Mouse (Mus musculus) hindbrain, embryonic 13.5 days (tissue): ENCODE results near the gene Rbpj. TPM values are rescaled to one million over a fixed set of nuclear protein-coding genes. Genes with fewer than 3 reads are reported as not detected.

Experiments
- ATAC-seq: fragments of 200-750 bp; cut with Nextera tagmentation; 2 replicates; pipeline ENCODE4 v1.8.0; 2017; ENCODE audit warnings: moderate TSS enrichment; ENCODE audit not compliant: low FRiP score
- H3K27ac ChIP-seq: fragments of 300-500 bp; sonication (generic); 2 replicates; pipeline ENCODE4 v1.5.1; 2015; ENCODE audit warnings: inconsistent platforms, mild to moderate bottlenecking, moderate library complexity
- H3K27me3 ChIP-seq: fragments of 300-500 bp; sonication (generic); 2 replicates; pipeline ENCODE4 v1.6.1; 2015; ENCODE audit warnings: mild to moderate bottlenecking, inconsistent platforms
- H3K36me3 ChIP-seq: fragments of 300-500 bp; sonication (generic); 2 replicates; pipeline ENCODE4 v1.6.1; 2015; ENCODE audit warnings: mild to moderate bottlenecking, inconsistent platforms
- H3K4me1 ChIP-seq: fragments of 300-500 bp; sonication (generic); replicated peaks from 2 replicates; pipeline ENCODE4 v1.6.1; 2015; ENCODE audit warnings: inconsistent platforms
- H3K4me2 ChIP-seq: fragments of 300-500 bp; sonication (generic); 2 replicates; pipeline ENCODE4 v1.6.1; 2015; ENCODE audit warnings: inconsistent platforms, mild to moderate bottlenecking, moderate library complexity
- H3K4me3 ChIP-seq: fragments of 300-500 bp; sonication (generic); 2 replicates; pipeline ENCODE4 v1.5.1; 2015; ENCODE audit warnings: mild to moderate bottlenecking, inconsistent platforms
- H3K9ac ChIP-seq: fragments of 300-500 bp; sonication (generic); 2 replicates; pipeline ENCODE4 v1.6.1; 2015; ENCODE audit warnings: mild to moderate bottlenecking, inconsistent platforms
- H3K9me3 ChIP-seq: fragments of 300-500 bp; sonication (generic); 2 replicates; pipeline ENCODE4 v1.6.1; 2016; ENCODE audit warnings: inconsistent platforms
- WGBS: fragments of 180-500 bp; shearing (Covaris S2); methylation state at CpG from one replicate; pipeline ENCODE4 v1.1.7; 2015; 5-methylcytosine and 5-hydroxymethylcytosine counted together
- polyA plus RNA-seq: library from polyadenylated mRNA; unstranded; fragments of >200 nt; fragmentation: Nextera tagmentation; extraction: Ambion mirVana; gene quantifications from 2 replicates; pipeline ENCODE4 v1.2.1, GENCODE M21; 2015

Rbpj gene
- polyA plus RNA-seq, 1 experiment from 2014 or later: 38.1 TPM

DNA sequence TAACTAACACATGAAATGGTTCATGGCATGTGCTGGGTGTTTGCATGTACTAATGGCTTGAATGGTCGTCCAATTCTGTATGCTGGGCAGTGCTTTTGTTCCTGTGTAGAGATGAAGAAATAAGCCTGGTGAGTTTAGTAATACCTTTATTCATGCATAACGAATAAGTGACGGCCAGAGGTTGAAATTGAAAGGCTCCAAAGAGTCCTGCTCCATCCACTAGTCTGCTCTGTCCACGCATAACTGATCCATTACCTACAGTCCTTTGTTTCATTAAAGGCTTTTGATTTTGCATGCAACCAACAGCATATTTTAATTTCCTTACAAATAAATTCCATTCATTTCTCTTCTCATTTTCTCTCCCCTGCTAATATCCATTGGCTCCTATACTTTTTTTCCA is 53.2 kb downstream of the Rbpj start:
- ATAC-seq: no peak
- Histone ChIP-seq H3K4me1 (peaks cover 15% of the 10 kb centered on the region), H3K27me3 (no peaks in the 10 kb centered on the region), H3K4me2 (no peak overlapping the region), H3K27ac (no peak overlapping the region), H3K4me3 (no peak overlapping the region), H3K9me3 (no peaks in the 10 kb centered on the region), H3K36me3 (no peaks in the 10 kb centered on the region), H3K9ac (no peak overlapping the region)
- 53% methylated on average over 4 of the region's 4 CpGs for WGBS

DNA sequence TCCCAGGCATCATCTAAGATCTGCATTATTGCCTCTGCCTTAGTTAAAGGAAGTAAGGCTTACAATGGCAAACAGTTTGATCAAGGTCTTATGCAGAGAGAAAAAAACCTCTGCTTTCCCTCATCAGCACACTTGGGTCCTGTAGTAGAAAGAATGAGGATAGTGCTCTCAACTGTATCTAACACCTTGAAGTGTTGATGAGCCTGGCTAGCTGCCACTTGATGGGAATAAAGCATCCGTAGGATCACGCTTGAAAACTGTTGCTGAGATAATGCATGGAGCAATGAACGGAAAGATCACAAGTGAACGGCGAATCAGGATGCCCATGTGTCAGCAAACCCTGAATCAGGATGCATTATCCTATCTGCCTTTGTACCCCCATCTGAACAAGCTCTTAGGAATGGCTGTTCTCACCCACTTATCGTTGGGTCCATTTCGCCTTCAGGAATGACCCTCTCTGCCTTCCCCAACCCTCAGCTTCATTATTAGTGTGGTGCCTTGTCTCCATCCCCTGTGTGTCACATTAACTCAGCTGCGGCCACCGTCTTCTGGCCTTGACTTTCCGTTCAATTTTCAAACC is 54.1 kb downstream of the Rbpj start:
- Histone ChIP-seq H3K9me3 (no peaks in the 10 kb centered on the region), H3K4me1 (peaks cover 17% of the 10 kb centered on the region), H3K4me3 (no peak overlapping the region), H3K27ac (no peak overlapping the region), H3K9ac (no peak overlapping the region), H3K27me3 (no peaks in the 10 kb centered on the region), H3K36me3 (no peaks in the 10 kb centered on the region), H3K4me2 (no peak overlapping the region)
- 90% methylated on average over 10 of the region's 10 CpGs for WGBS
- no peak for ATAC-seq

DNA sequence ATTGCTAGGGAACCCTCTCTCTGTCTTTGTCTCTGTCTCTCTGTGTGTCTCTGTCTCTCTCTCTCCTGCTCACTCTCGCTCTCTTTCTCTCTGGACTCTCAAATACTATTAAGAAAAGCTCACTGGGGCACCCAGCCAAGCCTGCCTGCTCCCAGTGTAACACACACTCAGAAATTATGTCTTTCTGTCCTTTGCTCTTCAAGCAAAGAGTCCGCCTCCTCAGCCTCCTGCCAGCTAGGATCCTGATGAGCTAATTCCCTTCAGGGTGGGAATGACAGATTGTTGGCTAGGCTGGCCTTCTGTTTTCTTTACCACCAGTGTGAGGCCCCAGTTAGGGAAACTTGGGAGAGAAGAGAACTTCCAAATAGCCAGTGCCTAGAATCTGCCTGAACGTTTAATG is 57.1 kb downstream of the Rbpj start:
- peak; percentile 34; the same call in 1 of the 2 replicates for ATAC-seq

DNA sequence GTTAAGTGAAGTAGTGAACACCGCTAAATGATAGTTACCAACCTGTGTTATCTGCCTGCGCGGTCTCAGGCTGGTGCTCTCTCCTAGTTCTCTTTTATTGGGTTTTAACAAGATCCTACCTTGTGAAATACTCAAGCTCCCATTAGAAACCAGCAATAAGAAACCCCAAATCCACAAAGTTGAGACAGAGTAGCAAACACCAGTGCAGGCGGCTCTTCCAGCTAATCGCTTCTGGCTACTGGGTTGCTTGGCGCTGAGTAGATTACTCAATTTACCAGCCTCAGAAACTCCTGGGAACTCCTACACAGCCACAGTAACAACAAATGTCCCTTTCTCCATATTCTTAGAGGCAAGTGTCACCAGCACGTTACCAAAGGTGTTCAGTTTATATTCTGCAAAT is 58.2 kb downstream of the Rbpj start:
- Histone ChIP-seq H3K4me2 (no peak overlapping the region), H3K36me3 (no peaks in the 10 kb centered on the region), H3K4me1 (peaks cover 31% of the 10 kb centered on the region), H3K9me3 (no peaks in the 10 kb centered on the region), H3K9ac (no peak overlapping the region), H3K27ac (no peak overlapping the region), H3K27me3 (no peaks in the 10 kb centered on the region), H3K4me3 (no peak overlapping the region)
- 95% methylated on average over 7 of the region's 7 CpGs for WGBS
- ATAC-seq: no peak

More for the DNA sequence above, 57.1 kb downstream of the Rbpj start:
- WGBS: 32% methylated on average over 3 of the region's 3 CpGs
- Histone ChIP-seq H3K4me2 (no peak overlapping the region), H3K27me3 (no peaks in the 10 kb centered on the region), H3K9me3 (no peaks in the 10 kb centered on the region), H3K4me3 (no peak overlapping the region), H3K36me3 (no peaks in the 10 kb centered on the region), H3K27ac (no peak overlapping the region), H3K4me1 (peaks cover 31% of the 10 kb centered on the region), H3K9ac (no peak overlapping the region)

DNA sequence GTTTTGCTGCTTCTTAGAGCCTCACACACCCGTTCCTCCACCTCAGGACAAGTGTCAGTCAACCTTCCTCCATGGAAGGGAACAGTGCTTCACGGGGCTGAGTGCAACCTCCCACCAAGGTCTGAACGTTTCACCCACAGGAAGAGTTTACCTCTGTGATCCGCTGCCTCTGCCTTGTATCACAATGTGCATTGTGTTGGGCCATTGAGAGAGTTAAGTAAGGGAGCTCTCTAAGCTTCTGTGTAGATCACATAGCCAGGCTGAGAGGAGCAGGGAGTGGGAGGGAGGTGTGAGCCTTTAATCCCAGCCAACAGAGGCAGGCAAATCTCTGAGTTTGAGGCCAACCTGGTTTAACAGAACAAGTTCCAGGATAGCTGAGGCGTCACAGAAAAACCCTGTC is 58.9 kb downstream of the Rbpj start:
- no peak overlapping the region for H3K4me3 ChIP-seq
- peaks cover 28% of the 10 kb centered on the region for H3K4me1 ChIP-seq
- H3K27me3 ChIP-seq: no peaks in the 10 kb centered on the region
- no peaks in the 10 kb centered on the region for H3K36me3 ChIP-seq
- no peak for ATAC-seq
- no peak overlapping the region for H3K9ac ChIP-seq
- H3K4me2 ChIP-seq: no peak overlapping the region
- H3K27ac ChIP-seq: no peak overlapping the region
- no peaks in the 10 kb centered on the region for H3K9me3 ChIP-seq
- WGBS: 48% methylated on average over 5 of the region's 5 CpGs

DNA sequence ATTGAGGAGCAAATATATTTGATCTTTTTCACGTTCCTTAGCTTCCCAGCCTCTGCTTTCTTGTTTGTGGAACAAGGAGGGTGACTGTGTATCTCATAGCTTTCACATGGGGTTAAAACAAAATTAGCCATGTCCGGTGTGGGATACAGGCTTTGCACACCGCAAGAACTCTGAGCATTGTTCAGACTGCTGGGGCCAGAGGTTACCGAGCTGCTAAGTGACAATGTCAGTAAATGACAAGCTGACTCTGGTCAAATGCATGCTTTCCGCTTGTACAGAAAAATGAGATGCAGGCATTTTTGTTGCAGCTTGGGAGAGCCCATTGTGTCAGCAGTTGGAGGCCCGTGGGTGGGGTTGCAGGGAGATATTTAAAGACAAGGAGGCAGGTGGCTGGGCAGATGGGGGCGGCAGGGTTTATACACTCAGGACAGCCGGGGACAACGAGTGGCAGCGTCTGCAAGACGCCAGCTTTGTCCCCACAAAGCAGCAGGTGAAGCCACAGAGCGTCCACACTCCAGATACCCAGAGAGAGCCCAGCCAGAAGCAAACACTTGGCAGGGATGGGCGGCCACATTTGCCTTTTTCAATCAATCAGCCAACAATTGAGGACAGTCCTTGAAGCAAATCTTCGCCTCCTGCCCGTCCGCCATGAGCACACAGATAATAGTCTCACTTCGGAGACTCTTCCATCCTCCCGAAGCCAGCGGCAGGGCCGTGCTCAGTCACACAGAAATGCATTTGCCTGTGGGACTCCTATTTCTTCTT is 59.5 kb downstream of the Rbpj start:
- no peaks in the 10 kb centered on the region for H3K27me3 ChIP-seq
- no peaks in the 10 kb centered on the region for H3K9me3 ChIP-seq
- peak overlapping the region; percentile 60 for H3K27ac ChIP-seq
- H3K4me1 ChIP-seq: peaks cover 28% of the 10 kb centered on the region
- H3K4me2 ChIP-seq: peak overlapping the region; percentile 43
- 13% methylated on average over 20 of the region's 20 CpGs for WGBS
- H3K36me3 ChIP-seq: no peaks in the 10 kb centered on the region
- peak overlapping the region; percentile 49; the same call in 1 of the 2 replicates for H3K9ac ChIP-seq
- peak; percentile 76 for ATAC-seq
- H3K4me3 ChIP-seq: peak overlapping the region; percentile 15; the same call in 1 of the 2 replicates

DNA sequence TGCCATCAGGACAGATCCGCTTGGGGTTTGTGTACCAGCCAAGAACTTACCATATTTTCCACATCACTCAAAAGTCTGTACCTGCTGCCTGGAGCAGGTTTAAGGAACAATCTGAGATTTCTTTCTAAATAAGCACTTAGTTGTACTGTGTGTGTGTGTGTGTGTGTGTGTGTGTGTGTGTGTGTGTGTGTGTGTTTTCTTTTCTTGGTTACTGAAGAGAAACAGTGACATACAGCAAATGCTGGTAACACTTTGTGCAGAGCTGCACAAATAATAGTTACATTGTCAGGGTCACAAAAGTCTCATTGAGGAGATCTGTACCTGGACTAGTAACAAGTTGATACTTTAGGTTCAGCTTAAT is 60.1 kb downstream of the Rbpj start:
- no peaks in the 10 kb centered on the region for H3K27me3 ChIP-seq
- H3K9me3 ChIP-seq: no peaks in the 10 kb centered on the region
- H3K4me1 ChIP-seq: peaks cover 28% of the 10 kb centered on the region
- no peak overlapping the region for H3K4me3 ChIP-seq
- no peaks in the 10 kb centered on the region for H3K36me3 ChIP-seq
- peak overlapping the region; percentile 60 for H3K27ac ChIP-seq
- H3K9ac ChIP-seq: peak overlapping the region; percentile 49; the same call in 1 of the 2 replicates
- WGBS: 3% methylated on average over 1 of the region's 1 CpGs
- no peak for ATAC-seq
- H3K4me2 ChIP-seq: peak overlapping the region; percentile 43

DNA sequence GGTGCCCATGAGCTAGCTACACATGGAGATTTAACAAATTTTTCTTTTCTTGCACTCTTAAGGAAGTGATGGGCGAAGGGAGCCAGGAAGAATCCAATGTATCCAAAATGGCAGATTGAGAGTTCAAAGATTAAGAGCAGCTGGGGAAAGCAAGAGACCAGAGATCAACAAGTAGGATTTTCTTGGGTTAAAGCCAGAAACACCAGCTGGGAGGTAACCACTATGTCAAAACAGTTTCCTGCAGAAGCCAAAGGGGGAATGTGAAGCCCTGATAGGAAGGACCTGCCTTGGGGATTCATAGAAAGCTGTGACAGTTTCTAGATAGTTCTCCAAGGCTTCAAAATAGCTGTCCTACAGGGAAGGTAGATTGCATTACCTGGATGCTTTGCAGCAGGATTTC is 63.9 kb downstream of the Rbpj start:
- H3K27ac ChIP-seq: no peak overlapping the region
- no peaks in the 10 kb centered on the region for H3K9me3 ChIP-seq
- no peak overlapping the region for H3K9ac ChIP-seq
- peaks cover 19% of the 10 kb centered on the region for H3K4me1 ChIP-seq
- WGBS: 90% methylated on average over 1 of the region's 1 CpGs
- no peaks in the 10 kb centered on the region for H3K27me3 ChIP-seq
- no peak for ATAC-seq
- H3K4me3 ChIP-seq: no peak overlapping the region
- no peak overlapping the region for H3K4me2 ChIP-seq
- H3K36me3 ChIP-seq: no peaks in the 10 kb centered on the region

DNA sequence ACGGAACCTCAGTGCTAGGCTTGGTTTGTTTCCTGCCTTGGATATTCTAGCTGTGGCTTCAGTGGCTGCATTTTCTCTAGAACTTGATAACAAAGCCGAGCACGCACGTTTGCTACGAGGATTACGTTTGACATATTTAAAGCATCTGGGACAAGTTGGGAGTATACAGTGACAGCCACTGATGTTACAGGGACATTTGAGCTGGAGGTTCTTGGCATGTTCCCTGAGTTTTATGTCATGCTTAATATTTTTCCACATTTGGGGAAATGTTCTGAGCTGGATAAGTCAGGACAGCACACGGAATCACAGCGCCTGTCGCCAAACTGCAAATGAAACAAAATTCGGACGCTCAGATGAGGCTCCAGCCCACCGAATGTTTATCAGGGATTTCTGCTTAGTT is 69.1 kb downstream of the Rbpj start:
- Histone ChIP-seq H3K36me3 (no peaks in the 10 kb centered on the region), H3K9ac (no peak overlapping the region), H3K27me3 (no peaks in the 10 kb centered on the region), H3K27ac (no peak overlapping the region), H3K4me2 (no peak overlapping the region), H3K4me1 (0 out of 2 replicates have a peak, but pooled peaks cover 3% of the 10 kb centered on the region), H3K9me3 (no peaks in the 10 kb centered on the region), H3K4me3 (no peak overlapping the region)
- ATAC-seq: no peak
- 90% methylated on average over 12 of the region's 12 CpGs for WGBS

DNA sequence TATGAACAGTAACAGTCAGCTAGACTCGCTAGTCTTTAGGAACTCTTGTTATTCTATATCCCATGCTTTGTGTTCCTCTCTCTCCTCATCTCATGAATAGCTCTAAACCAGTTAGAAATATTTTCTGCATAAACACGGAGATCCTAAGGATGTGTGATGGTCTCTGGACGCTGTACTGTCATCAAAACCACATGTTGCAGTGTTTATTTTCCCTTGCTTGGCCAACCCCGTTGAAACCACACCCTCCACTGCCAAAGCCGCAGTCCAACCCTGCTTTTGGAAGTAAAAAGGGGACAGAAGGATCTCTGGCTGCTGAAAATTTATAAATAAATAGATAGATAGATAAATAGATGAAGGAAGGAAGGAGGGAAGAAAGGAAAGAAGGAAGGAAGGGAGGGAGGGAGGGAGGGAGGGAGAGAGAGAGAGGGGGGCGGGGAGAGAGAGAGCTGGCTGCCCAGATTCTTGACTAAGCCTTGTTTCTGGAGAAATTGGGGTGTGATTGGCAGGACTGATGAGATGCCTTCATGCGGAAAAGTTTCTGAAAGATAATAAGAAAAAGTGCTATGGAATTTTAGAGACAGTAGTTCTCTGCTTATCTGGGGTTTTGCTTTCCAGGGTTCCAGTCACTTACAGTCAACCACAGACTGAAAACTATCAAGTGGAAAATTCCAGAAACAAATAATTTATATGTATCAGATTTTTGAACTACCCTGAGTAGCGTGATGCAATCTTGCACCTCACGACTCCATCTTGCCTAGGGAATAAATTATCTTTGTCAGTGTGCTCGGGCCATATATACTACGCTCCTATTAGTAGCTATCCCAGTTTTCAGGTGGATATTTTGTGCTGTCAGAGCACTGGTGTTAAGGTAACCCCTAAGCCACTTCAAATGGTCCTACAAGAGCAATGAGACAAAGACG is 70.9 kb downstream of the Rbpj start:
- Histone ChIP-seq H3K27me3 (no peaks in the 10 kb centered on the region), H3K27ac (no peak overlapping the region), H3K9ac (no peak overlapping the region), H3K4me1 (0 out of 2 replicates have a peak, but pooled peaks cover 3% of the 10 kb centered on the region), H3K4me3 (no peak overlapping the region), H3K9me3 (no peaks in the 10 kb centered on the region), H3K4me2 (no peak overlapping the region), H3K36me3 (no peaks in the 10 kb centered on the region)
- WGBS: 84% methylated on average over 12 of the region's 12 CpGs
- ATAC-seq: no peak

DNA sequence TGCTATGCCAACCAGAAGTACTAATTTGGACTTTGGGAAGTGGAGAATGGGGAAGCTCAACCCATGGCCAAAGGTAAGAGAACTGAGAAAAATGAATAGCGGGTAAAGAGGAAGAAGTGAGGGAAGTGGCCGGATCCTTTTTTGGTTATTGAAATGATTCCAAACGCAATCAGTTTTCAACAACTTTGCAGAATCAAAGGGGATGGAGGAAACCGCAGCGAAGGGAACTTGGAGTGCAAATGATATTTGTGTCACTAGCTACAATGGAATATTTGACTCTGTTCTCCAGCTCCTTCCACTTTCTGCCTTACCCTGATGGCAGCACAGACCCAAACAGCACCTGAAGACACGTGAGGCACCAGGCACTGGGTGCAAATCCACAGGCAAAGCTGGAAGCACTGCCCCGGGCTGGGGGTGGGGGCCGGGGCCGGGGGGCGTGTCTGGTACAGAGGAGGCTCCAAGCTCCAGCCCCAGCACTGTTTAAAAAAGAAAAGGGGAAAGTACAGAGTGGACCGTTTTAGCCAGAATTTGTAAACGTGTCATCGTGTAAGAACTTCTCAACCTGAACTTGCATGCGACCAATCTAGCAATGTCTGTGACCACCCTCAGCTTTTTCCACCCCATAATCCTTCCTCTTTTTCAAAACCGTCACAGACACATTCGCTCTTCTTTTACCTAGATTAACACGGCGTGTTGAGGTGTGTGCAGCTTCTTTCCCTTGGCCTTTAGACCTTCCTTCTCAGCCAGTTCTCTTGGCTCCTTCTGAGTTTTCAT is 74.1 kb downstream of the Rbpj start:
- no peak overlapping the region for H3K27ac ChIP-seq
- 90% methylated on average over 18 of the region's 18 CpGs for WGBS

DNA sequence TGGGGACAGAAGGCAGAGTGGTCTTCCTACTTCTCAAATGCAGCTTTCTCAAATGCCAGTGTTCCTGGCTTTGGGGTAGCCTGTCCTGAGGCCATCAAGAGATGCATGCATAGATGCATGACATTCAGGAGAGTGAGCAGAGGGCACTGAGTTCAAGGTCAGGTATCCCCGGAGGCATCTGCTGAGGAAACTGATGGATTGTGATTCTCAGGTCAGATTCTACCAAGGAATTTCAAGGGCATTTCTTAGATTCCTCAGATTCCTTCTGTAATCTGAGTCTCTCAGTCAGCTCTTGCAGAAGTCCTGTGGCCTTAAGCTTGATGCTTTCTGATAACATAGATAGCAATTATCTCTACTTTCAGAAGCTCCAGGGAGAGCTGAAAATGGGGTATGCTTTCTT is 76.1 kb downstream of the Rbpj start:
- Histone ChIP-seq H3K9me3 (no peaks in the 10 kb centered on the region), H3K4me3 (no peak overlapping the region), H3K4me1 (no peaks in the 10 kb centered on the region), H3K36me3 (no peaks in the 10 kb centered on the region), H3K27me3 (no peaks in the 10 kb centered on the region), H3K27ac (no peak overlapping the region), H3K4me2 (no peak overlapping the region), H3K9ac (no peak overlapping the region)
- 63% methylated on average over 1 of the region's 1 CpGs for WGBS
- no peak for ATAC-seq

More for the DNA sequence above, 74.1 kb downstream of the Rbpj start:
- Histone ChIP-seq H3K4me2 (no peak overlapping the region), H3K4me1 (no peaks in the 10 kb centered on the region), H3K27me3 (no peaks in the 10 kb centered on the region), H3K9me3 (no peaks in the 10 kb centered on the region), H3K9ac (no peak overlapping the region), H3K36me3 (no peaks in the 10 kb centered on the region), H3K4me3 (no peak overlapping the region)
- ATAC-seq: no peak
